Mouse (Mus musculus) neural tube, embryonic 14.5 days (tissue): ENCODE results near the gene Npas3. TPM values are rescaled to one million over a fixed set of nuclear protein-coding genes. Genes with fewer than 3 reads are reported as not detected.
A peak's percentile ranks its signal among the peaks of the same experiment; 100 is the strongest.

Experiments used
- ATAC-seq: fragments of 200-750 bp; cut with Nextera tagmentation; 2 replicates; pipeline ENCODE4 v1.8.0; 2017; ENCODE audit warnings: low read depth, mild to moderate bottlenecking, moderate TSS enrichment, moderate library complexity
- H3K27ac ChIP-seq: fragments of 300-500 bp; sonication (generic); 2 replicates; pipeline ENCODE4 v1.5.1; 2014; ENCODE audit warnings: low read depth, mild to moderate bottlenecking, control low read depth, low read length, moderate library complexity, mixed read lengths
- H3K27me3 ChIP-seq: fragments of 300-500 bp; sonication (generic); 2 replicates; pipeline ENCODE4 v1.6.1; 2014; ENCODE audit warnings: low read length; ENCODE audit not compliant: control insufficient read depth, insufficient read depth
- H3K36me3 ChIP-seq: fragments of 300-500 bp; sonication (generic); 2 replicates; pipeline ENCODE4 v1.6.1; 2014; ENCODE audit warnings: low read length, mixed read lengths; ENCODE audit not compliant: control insufficient read depth, insufficient read depth
- H3K4me1 ChIP-seq: fragments of 300-500 bp; sonication (generic); 2 replicates; pipeline ENCODE4 v1.6.1; 2014; ENCODE audit warnings: low read length; ENCODE audit not compliant: control insufficient read depth, insufficient read depth
- H3K4me2 ChIP-seq: fragments of 300-500 bp; sonication (generic); 2 replicates; pipeline ENCODE4 v1.6.1; 2014; ENCODE audit warnings: mild to moderate bottlenecking, low read depth, low read length, control low read depth
- H3K4me3 ChIP-seq: fragments of 300-500 bp; sonication (generic); 2 replicates; pipeline ENCODE4 v1.5.1; 2014; ENCODE audit warnings: low read depth, low read length, control low read depth, mixed read lengths
- H3K9ac ChIP-seq: fragments of 300-500 bp; sonication (generic); replicated peaks from 2 replicates; pipeline ENCODE4 v1.6.1; 2014; ENCODE audit warnings: low read depth, mild to moderate bottlenecking, control low read depth, low read length, mixed read lengths
- H3K9me3 ChIP-seq: fragments of 300-500 bp; sonication (generic); 2 replicates; pipeline ENCODE4 v1.6.1; 2016; ENCODE audit warnings: low read length; ENCODE audit not compliant: control insufficient read depth
- WGBS: fragments of 180-500 bp; shearing (Covaris S2); extraction: QIAGEN DNeasy Blood & Tissue Kit; methylation state at CpG from one replicate; pipeline ENCODE4 v1.1.7; 2014; 5-methylcytosine and 5-hydroxymethylcytosine counted together
- polyA plus RNA-seq: library from polyadenylated mRNA; unstranded; fragments of >200 nt; fragmentation: Nextera tagmentation; extraction: Ambion mirVana; gene quantifications from 2 replicates; pipeline ENCODE4 v1.2.1, GENCODE M21; 2014

The Npas3 gene
- polyA plus RNA-seq, 1 experiment from 2014 or later = 29.1 TPM

GRCm38 (mm10) chr12:53908761-53909160, 660.3 kb downstream of the Npas3 start:
- WGBS = 84% methylated on average over 8 of the region's 8 CpGs
- H3K36me3 ChIP-seq = no peaks in the 10 kb centered on the region
- H3K27me3 ChIP-seq = no peaks in the 10 kb centered on the region
- no peaks in the 10 kb centered on the region for H3K9me3 ChIP-seq
- no peak overlapping the region for H3K27ac ChIP-seq
- H3K4me1 ChIP-seq = no peaks in the 10 kb centered on the region
- H3K4me3 ChIP-seq = no peak overlapping the region
- ATAC-seq = no peak
- H3K4me2 ChIP-seq = no peak overlapping the region
- H3K9ac ChIP-seq = no peak overlapping the region

GRCm38 (mm10) chr12:53910192-53910591, 661.7 kb downstream of the Npas3 start:
- no peaks in the 10 kb centered on the region for H3K27me3 ChIP-seq
- no peak overlapping the region for H3K9ac ChIP-seq
- H3K9me3 ChIP-seq = no peaks in the 10 kb centered on the region
- no peak overlapping the region for H3K4me2 ChIP-seq
- WGBS = 87% methylated on average over 2 of the region's 2 CpGs
- no peak overlapping the region for H3K27ac ChIP-seq
- no peak overlapping the region for H3K4me3 ChIP-seq
- no peaks in the 10 kb centered on the region for H3K4me1 ChIP-seq
- ATAC-seq = no peak
- H3K36me3 ChIP-seq = no peaks in the 10 kb centered on the region

GRCm38 (mm10) chr12:53922153-53922552, 673.7 kb downstream of the Npas3 start:
- ATAC-seq = no peak
- WGBS = 91% methylated on average over 7 of the region's 7 CpGs
- Histone ChIP-seq H3K9ac (no peak overlapping the region), H3K9me3 (no peaks in the 10 kb centered on the region), H3K27ac (no peak overlapping the region), H3K27me3 (no peaks in the 10 kb centered on the region), H3K36me3 (no peaks in the 10 kb centered on the region), H3K4me3 (no peak overlapping the region), H3K4me2 (no peak overlapping the region), H3K4me1 (0 out of 2 replicates have a peak, but pooled peaks cover 3% of the 10 kb centered on the region)

GRCm38 (mm10) chr12:53948826-53949225, 700.3 kb downstream of the Npas3 start:
- no peaks in the 10 kb centered on the region for H3K27me3 ChIP-seq
- WGBS = 63% methylated on average over 2 of the region's 2 CpGs
- no peak overlapping the region for H3K4me2 ChIP-seq
- H3K9me3 ChIP-seq = no peaks in the 10 kb centered on the region
- no peaks in the 10 kb centered on the region for H3K4me1 ChIP-seq
- H3K36me3 ChIP-seq = no peaks in the 10 kb centered on the region
- H3K4me3 ChIP-seq = no peak overlapping the region
- H3K9ac ChIP-seq = no peak overlapping the region
- no peak for ATAC-seq
- H3K27ac ChIP-seq = no peak overlapping the region

- Histone ChIP-seq H3K9me3 (no peaks in the 10 kb centered on the region), H3K4me3 (no peak overlapping the region), H3K27me3 (no peaks in the 10 kb centered on the region), H3K4me2 (no peak overlapping the region), H3K27ac (no peak overlapping the region), H3K4me1 (no peaks in the 10 kb centered on the region), H3K36me3 (no peaks in the 10 kb centered on the region), H3K9ac (no peak overlapping the region)
- no peak for ATAC-seq
- 39% methylated on average over 7 of the region's 7 CpGs for WGBS
These were observed 713.5 kb downstream of the Npas3 start for GRCm38 (mm10) chr12:53962004-53962403.

- 91% methylated on average over 5 of the region's 5 CpGs for WGBS
- no peaks in the 10 kb centered on the region for H3K4me1 ChIP-seq
- H3K36me3 ChIP-seq = no peaks in the 10 kb centered on the region
- no peak overlapping the region for H3K27ac ChIP-seq
- H3K4me3 ChIP-seq = no peak overlapping the region
- no peaks in the 10 kb centered on the region for H3K9me3 ChIP-seq
- no peak overlapping the region for H3K4me2 ChIP-seq
- ATAC-seq = no peak
- H3K9ac ChIP-seq = no peak overlapping the region
- H3K27me3 ChIP-seq = no peaks in the 10 kb centered on the region
These were observed 715.1 kb downstream of the Npas3 start for GRCm38 (mm10) chr12:53963534-53963933.

GRCm38 (mm10) chr12:53969378-53970174, 721.1 kb downstream of the Npas3 start:
- 54% methylated on average over 10 of the region's 10 CpGs for WGBS
- H3K9ac ChIP-seq = no peak overlapping the region
- H3K4me3 ChIP-seq = no peak overlapping the region
- ATAC-seq = peak; percentile 85; the same call in 1 of the 2 replicates
- H3K4me2 ChIP-seq = no peak overlapping the region
- H3K27ac ChIP-seq = no peak overlapping the region; the same call in 1 of the 2 replicates
- no peaks in the 10 kb centered on the region for H3K36me3 ChIP-seq
- peaks cover 4% of the 10 kb centered on the region; the same call in 1 of the 2 replicates for H3K4me1 ChIP-seq
- H3K9me3 ChIP-seq = no peaks in the 10 kb centered on the region
- no peaks in the 10 kb centered on the region for H3K27me3 ChIP-seq

- Histone ChIP-seq H3K4me1 (peaks cover 4% of the 10 kb centered on the region; the same call in 1 of the 2 replicates), H3K9ac (no peak overlapping the region), H3K9me3 (no peaks in the 10 kb centered on the region), H3K27ac (no peak overlapping the region), H3K27me3 (no peaks in the 10 kb centered on the region), H3K36me3 (no peaks in the 10 kb centered on the region), H3K4me3 (no peak overlapping the region), H3K4me2 (no peak overlapping the region)
- no peak for ATAC-seq
- 94% methylated on average over 7 of the region's 7 CpGs for WGBS
These were observed 722.2 kb downstream of the Npas3 start for GRCm38 (mm10) chr12:53970721-53971120.

- 70% methylated on average over 6 of the region's 6 CpGs for WGBS
These were observed 724.9 kb downstream of the Npas3 start for GRCm38 (mm10) chr12:53973414-53973813.

More at GRCm38 (mm10) chr12:53973414-53973813, 724.9 kb downstream of the Npas3 start:
- no peaks in the 10 kb centered on the region for H3K27me3 ChIP-seq
- H3K27ac ChIP-seq = no peak overlapping the region
- H3K4me2 ChIP-seq = no peak overlapping the region
- no peak overlapping the region for H3K9ac ChIP-seq
- no peak overlapping the region for H3K4me3 ChIP-seq
- H3K36me3 ChIP-seq = no peaks in the 10 kb centered on the region
- no peak for ATAC-seq
- peaks cover 4% of the 10 kb centered on the region; the same call in 1 of the 2 replicates for H3K4me1 ChIP-seq
- H3K9me3 ChIP-seq = no peaks in the 10 kb centered on the region
